Mouse (Mus musculus): ENCODE data around the gene Ppfibp1. TPM values are rescaled to one million over a fixed set of nuclear protein-coding genes. Genes with fewer than 3 reads are reported as not detected.

Gene Ppfibp1
- total and polyA plus RNA-seq, 3 experiments: 1.1 to 8.6 (median 3.3) TPM

GRCm38 (mm10) chr6:147053785-147054646, 165.7 kb downstream of the Ppfibp1 start:
- DNase-seq (ENCODE audit: low spot score): no peak
- Histone ChIP-seq H3K4me3 (ENCODE audit: low read depth, low read length) (no peak overlapping the region), H3K4me1 (ENCODE audit: insufficient read depth, low read depth, low read length) (no peaks in the 10 kb centered on the region), H3K36me3 (replicated peaks) (peaks cover 93% of the 10 kb centered on the region), H3K27me3 (ENCODE audit: insufficient read depth, low read length) (no peaks in the 10 kb centered on the region), H3K9me3 (replicated peaks) (no peaks in the 10 kb centered on the region)
- ATAC-seq (ENCODE audit: extremely low read depth, insufficient number of reproducible peaks, low FRiP score, poor library complexity, severe bottlenecking): no peak
- no peak for TF ChIP-seq CTCF (IDR thresholded peaks at IDR 0.05; ENCODE audit: low read depth, low read length)

DNA sequence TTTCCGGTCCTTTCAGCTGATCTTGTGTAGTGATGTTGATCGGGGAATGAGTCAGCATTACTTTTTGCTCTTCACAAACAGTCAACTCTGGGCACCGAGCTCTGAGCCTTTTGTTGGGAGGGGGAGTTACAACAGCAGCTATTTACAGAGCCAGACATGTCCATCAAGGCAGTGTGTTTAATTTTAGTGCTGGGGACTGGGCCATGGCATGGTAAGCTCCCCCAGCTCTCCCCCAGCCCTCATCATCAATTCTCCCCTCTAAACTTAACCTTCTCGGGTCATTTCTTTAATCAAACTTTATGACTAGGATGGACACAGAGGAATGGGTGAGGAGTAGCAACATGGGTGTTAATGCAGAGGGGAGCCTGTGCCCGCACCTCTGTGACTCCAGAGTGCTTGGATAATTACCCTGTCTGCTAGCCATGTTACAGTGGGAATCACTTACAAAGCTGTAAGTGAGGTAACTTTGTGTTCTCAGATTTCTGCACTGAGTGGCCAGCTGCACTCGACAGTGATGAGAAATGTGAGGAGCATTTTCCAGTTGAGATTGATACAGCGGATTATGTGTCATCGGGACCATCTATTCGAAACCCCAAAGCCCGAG, 167.2 kb downstream of the Ppfibp1 start:
- H3K9me3 ChIP-seq (replicated peaks): no peaks in the 10 kb centered on the region
- H3K36me3 ChIP-seq (replicated peaks): peaks cover 94% of the 10 kb centered on the region
- H3K27me3 ChIP-seq (ENCODE audit: insufficient read depth, low read length): no peaks in the 10 kb centered on the region
- no peak for ATAC-seq (ENCODE audit: extremely low read depth, insufficient number of reproducible peaks, low FRiP score, poor library complexity, severe bottlenecking)
- no peaks in the 10 kb centered on the region for H3K4me1 ChIP-seq (ENCODE audit: insufficient read depth, low read depth, low read length)
- no peak overlapping the region for H3K4me3 ChIP-seq (ENCODE audit: low read depth, low read length)
- no peak for DNase-seq (ENCODE audit: low spot score)
- TF ChIP-seq POLR2AphosphoS5 (IDR thresholded peaks at IDR 0.05; ENCODE audit: insufficient replicate concordance, low read depth, low read length) (no peak), GATA1 (IDR thresholded peaks at IDR 0.05; ENCODE audit: borderline replicate concordance, low read length) (no peak), GATA2 (IDR thresholded peaks at IDR 0.05; ENCODE audit: borderline replicate concordance, low read depth, low read length) (no peak), TAL1 (conservative IDR thresholded peaks at IDR 0.05; ENCODE audit: low read depth, low read length) (no peak), CTCF (IDR thresholded peaks at IDR 0.05; ENCODE audit: low read depth, low read length) (no peak)

DNA sequence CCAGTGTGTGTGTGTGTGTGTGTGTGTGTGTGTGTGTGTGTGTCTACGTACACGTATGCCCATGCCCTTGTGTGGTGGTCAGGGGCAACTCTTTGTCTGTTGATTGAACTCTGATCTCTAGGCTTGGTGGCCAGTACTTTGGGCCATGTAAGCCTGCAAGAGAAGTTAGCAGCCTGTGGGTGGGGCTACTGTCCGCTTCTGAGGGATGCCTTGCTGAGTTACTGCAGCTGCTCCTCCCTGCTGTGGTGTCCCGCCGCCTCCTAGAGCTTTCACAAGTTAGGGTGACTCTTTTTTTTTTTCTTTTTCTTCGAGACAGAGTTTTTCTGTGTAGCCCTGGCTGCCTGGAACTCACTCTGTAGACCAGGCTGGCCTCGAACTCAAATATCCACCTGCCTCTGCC, 171.0 kb downstream of the Ppfibp1 start:
- ATAC-seq (ENCODE audit: extremely low read depth, insufficient number of reproducible peaks, low FRiP score, poor library complexity, severe bottlenecking): no peak
- peaks cover 94% of the 10 kb centered on the region for H3K36me3 ChIP-seq (replicated peaks)
- no peak for DNase-seq (ENCODE audit: low spot score)

GRCm38 (mm10) chr6:147061630-147062029, 173.3 kb downstream of the Ppfibp1 start:
- ATAC-seq (ENCODE audit: extremely low read depth, insufficient number of reproducible peaks, low FRiP score, poor library complexity, severe bottlenecking): no peak
- no peak for TF ChIP-seq GATA1 (IDR thresholded peaks at IDR 0.05; ENCODE audit: borderline replicate concordance, low read length)
- TF ChIP-seq CTCF (IDR thresholded peaks at IDR 0.05; ENCODE audit: low read depth, low read length): no peak
- no peak for TF ChIP-seq TAL1 (conservative IDR thresholded peaks at IDR 0.05; ENCODE audit: low read depth, low read length)
- TF ChIP-seq POLR2AphosphoS5 (IDR thresholded peaks at IDR 0.05; ENCODE audit: insufficient replicate concordance, low read depth, low read length): no peak
- TF ChIP-seq GATA2 (IDR thresholded peaks at IDR 0.05; ENCODE audit: borderline replicate concordance, low read depth, low read length): no peak

More for the DNA sequence above, 171.0 kb downstream of the Ppfibp1 start:
- Histone ChIP-seq H3K27me3 (ENCODE audit: insufficient read depth, low read length) (no peaks in the 10 kb centered on the region), H3K4me1 (ENCODE audit: insufficient read depth, low read depth, low read length) (no peaks in the 10 kb centered on the region), H3K9me3 (replicated peaks) (no peaks in the 10 kb centered on the region), H3K4me3 (ENCODE audit: low read depth, low read length) (no peak overlapping the region)
- TF ChIP-seq GATA1 (IDR thresholded peaks at IDR 0.05; ENCODE audit: borderline replicate concordance, low read length) (no peak), POLR2AphosphoS5 (IDR thresholded peaks at IDR 0.05; ENCODE audit: insufficient replicate concordance, low read depth, low read length) (no peak), GATA2 (IDR thresholded peaks at IDR 0.05; ENCODE audit: borderline replicate concordance, low read depth, low read length) (no peak), TAL1 (conservative IDR thresholded peaks at IDR 0.05; ENCODE audit: low read depth, low read length) (no peak), CTCF (IDR thresholded peaks at IDR 0.05; ENCODE audit: low read depth, low read length) (no peak)

GRCm38 (mm10) chr6:147062034-147062433, 173.7 kb downstream of the Ppfibp1 start:
- DNase-seq (ENCODE audit: low spot score): no peak
- Histone ChIP-seq H3K36me3 (replicated peaks) (peaks cover 88% of the 10 kb centered on the region), H3K27me3 (ENCODE audit: insufficient read depth, low read length) (no peaks in the 10 kb centered on the region), H3K4me1 (ENCODE audit: insufficient read depth, low read depth, low read length) (no peaks in the 10 kb centered on the region), H3K9me3 (replicated peaks) (no peaks in the 10 kb centered on the region), H3K4me3 (ENCODE audit: low read depth, low read length) (no peak overlapping the region)
- TF ChIP-seq GATA2 (IDR thresholded peaks at IDR 0.05; ENCODE audit: borderline replicate concordance, low read depth, low read length) (no peak), POLR2AphosphoS5 (IDR thresholded peaks at IDR 0.05; ENCODE audit: insufficient replicate concordance, low read depth, low read length) (no peak), GATA1 (IDR thresholded peaks at IDR 0.05; ENCODE audit: borderline replicate concordance, low read length) (no peak), CTCF (IDR thresholded peaks at IDR 0.05; ENCODE audit: low read depth, low read length) (no peak), TAL1 (conservative IDR thresholded peaks at IDR 0.05; ENCODE audit: low read depth, low read length) (no peak)
- ATAC-seq (ENCODE audit: extremely low read depth, insufficient number of reproducible peaks, low FRiP score, poor library complexity, severe bottlenecking): no peak

More at GRCm38 (mm10) chr6:147061630-147062029, 173.3 kb downstream of the Ppfibp1 start:
- H3K36me3 ChIP-seq (replicated peaks): peaks cover 88% of the 10 kb centered on the region
- H3K4me1 ChIP-seq (ENCODE audit: insufficient read depth, low read depth, low read length): no peaks in the 10 kb centered on the region
- no peaks in the 10 kb centered on the region for H3K27me3 ChIP-seq (ENCODE audit: insufficient read depth, low read length)
- H3K9me3 ChIP-seq (replicated peaks): no peaks in the 10 kb centered on the region
- no peak overlapping the region for H3K4me3 ChIP-seq (ENCODE audit: low read depth, low read length)
- no peak for DNase-seq (ENCODE audit: low spot score)

DNA sequence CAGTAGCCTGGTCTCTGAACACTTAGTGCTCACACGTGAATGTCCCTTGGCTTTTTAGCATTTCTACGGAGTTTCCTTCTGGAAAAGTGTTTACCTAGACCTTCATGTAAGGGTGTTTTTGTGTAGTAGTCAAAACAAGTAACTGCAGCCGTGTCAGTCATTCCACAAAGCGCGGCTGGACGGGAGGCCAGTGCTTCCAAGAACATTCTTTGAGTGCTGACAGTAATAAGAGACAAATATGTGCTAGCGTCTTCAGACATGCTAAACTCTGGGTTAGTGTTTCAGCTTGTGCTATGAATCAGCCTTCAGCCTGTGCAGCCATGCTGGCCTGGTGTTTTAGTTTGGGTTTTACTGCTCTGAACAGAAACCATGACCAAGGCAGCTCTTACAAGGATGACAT, 174.4 kb downstream of the Ppfibp1 start:
- H3K36me3 ChIP-seq (replicated peaks): peaks cover 89% of the 10 kb centered on the region
- no peak for TF ChIP-seq CTCF (IDR thresholded peaks at IDR 0.05; ENCODE audit: low read depth, low read length)
- no peak for DNase-seq (ENCODE audit: low spot score)
- H3K27me3 ChIP-seq (ENCODE audit: insufficient read depth, low read length): no peaks in the 10 kb centered on the region
- H3K9me3 ChIP-seq (replicated peaks): no peaks in the 10 kb centered on the region
- ATAC-seq (ENCODE audit: extremely low read depth, insufficient number of reproducible peaks, low FRiP score, poor library complexity, severe bottlenecking): no peak
- no peak overlapping the region for H3K4me3 ChIP-seq (ENCODE audit: low read depth, low read length)
- H3K4me1 ChIP-seq (ENCODE audit: insufficient read depth, low read depth, low read length): no peaks in the 10 kb centered on the region

All from G1E (cell line).